ENCODE assay signal across 9 mouse cellular contexts in genomic region chr9:121819073-121819770, GRCm38 (mm10). TPM values are rescaled to one million over a fixed set of nuclear protein-coding genes. Genes with fewer than 3 reads are reported as not detected.
DNase-seq lines count a peak whose midpoint lies in the region; ATAC-seq and TF ChIP-seq lines count a peak whose summit lies in the region.
"Had no signal": no experiment of that assay in that cellular context is flagged by ENCODE, and none has a peak within 500 bp of the region (broad histone marks: within the 10 kb centered on the region; RNA-seq: fewer than 3 reads in every experiment).

No protein-coding gene starts in this region.

- TF ChIP-seq CTCF in gastrocnemius, adult 2 months (IDR thresholded peaks at IDR 0.05), result no peak

- peak overlapping the region; percentile 82 for H3K27ac ChIP-seq in gastrocnemius, adult 2 months
- peak overlapping the region; percentile 28; the same call in 1 of the 2 replicates for H3K27ac ChIP-seq in neural tube, embryonic 15.5 days (replicated peaks)
- 0 out of 2 replicates have a peak overlapping the region, but pooled peaks have one; percentile 3 for H3K27ac ChIP-seq in stomach, embryonic 16.5 days (ENCODE audit: low read length)

- intact Hi-C loops in gastrocnemius, adult 2 months (cut with DNase I), result no loop called here
- intact Hi-C loops in gastrocnemius, postnatal 14 days (cut with DNase I; ENCODE audit: low total_unique reads), result no loop called here

- 82% methylated on average over 9 of the region's 9 CpGs for WGBS in neural tube, embryonic 15.5 days
- WGBS in stomach, embryonic 16.5 days, result 44% methylated on average over 9 of the region's 9 CpGs

- H3K4me3 ChIP-seq in gastrocnemius, adult 2 months, result peak overlapping the region; percentile 36
- no peak overlapping the region for H3K4me3 ChIP-seq in neural tube, embryonic 15.5 days (replicated peaks)
- H3K4me3 ChIP-seq in stomach, embryonic 16.5 days (replicated peaks; ENCODE audit: low read length), result no peak overlapping the region

- no peak overlapping the region for H3K4me2 ChIP-seq in neural tube, embryonic 15.5 days
- H3K4me2 ChIP-seq in stomach, embryonic 16.5 days (ENCODE audit: low read depth, low read length), result no peak overlapping the region

- no peak for ATAC-seq in neural tube, embryonic 15.5 days (ENCODE audit: low FRiP score)
- ATAC-seq in stomach, embryonic 16.5 days (ENCODE audit: insufficient read depth, low FRiP score), result peak; percentile 17; the same call in 1 of the 2 replicates
- ATAC-seq in frontal cortex, adult (ENCODE audit: low TSS enrichment), result no peak; the same call in 1 of the 2 replicates
- ATAC-seq: liver, postnatal 0 days had no signal

- peak; percentile 70 for DNase-seq in gastrocnemius, adult 2 months
- no peak for DNase-seq in gastrocnemius, postnatal 14 days
- DNase-seq in neural tube, embryonic 10.5 days (ENCODE audit: extremely low spot score, low spot score), result no peak
- peak; percentile 47 for DNase-seq in gonadal fat pad, adult 2 months (ENCODE audit: low read depth)
- no peak for DNase-seq in thymus, postnatal 0 days (ENCODE audit: low spot score)
- DNase-seq: liver, postnatal 0 days had no signal

- H3K4me1 ChIP-seq in neural tube, embryonic 15.5 days, result peaks cover 31% of the 10 kb centered on the region
- no peaks in the 10 kb centered on the region; the same call in 1 of the 2 replicates for H3K4me1 ChIP-seq in stomach, embryonic 16.5 days (ENCODE audit: control insufficient read depth, insufficient read depth, low read length)

- H3K27me3 ChIP-seq in neural tube, embryonic 15.5 days (replicated peaks), result no peaks in the 10 kb centered on the region
- H3K27me3 ChIP-seq in stomach, embryonic 16.5 days (ENCODE audit: control insufficient read depth, insufficient read depth, low read length), result no peaks in the 10 kb centered on the region

- H3K36me3 ChIP-seq in neural tube, embryonic 15.5 days, result no peaks in the 10 kb centered on the region
- no peaks in the 10 kb centered on the region for H3K36me3 ChIP-seq in stomach, embryonic 16.5 days (ENCODE audit: control insufficient read depth, insufficient read depth, low read length)

- no peaks in the 10 kb centered on the region for H3K9me3 ChIP-seq in neural tube, embryonic 15.5 days (replicated peaks)
- no peaks in the 10 kb centered on the region for H3K9me3 ChIP-seq in stomach, embryonic 16.5 days (replicated peaks; ENCODE audit: control insufficient read depth, low read length)

- no peak overlapping the region for H3K9ac ChIP-seq in neural tube, embryonic 15.5 days (replicated peaks)
- no peak overlapping the region for H3K9ac ChIP-seq in stomach, embryonic 16.5 days (ENCODE audit: low read length)
- H3K9ac ChIP-seq: liver, postnatal 0 days had no signal

RNA-seq across cellular contexts. Expression of gene Ccdc13, which starts 20.0 kb away (rescaled TPM):
- under 1 TPM in 1 of 2 experiments, not detected in 1; 0.23 TPM for total RNA-seq in gastrocnemius, adult 2 months (2021)
- under 1 TPM; 0.22 to 0.35 TPM for total RNA-seq in gastrocnemius, postnatal 14 days (2021)
- 2.1 and 4.0 TPM in 2 replicates for polyA plus RNA-seq in neural tube, embryonic 15.5 days (2015; fragmentation: Nextera tagmentation; extraction: Ambion mirVana)
- 1.0 and 1.7 TPM in 2 replicates for polyA plus RNA-seq in gonadal fat pad, adult 2 months (2012; rRNA removed)
- polyA plus RNA-seq in stomach, embryonic 16.5 days (2015; fragmentation: Nextera tagmentation; extraction: Ambion mirVana), result 0.56 and 0.59 TPM in 2 replicates
- polyA plus RNA-seq in thymus, postnatal 0 days (2015; fragmentation: Nextera tagmentation; extraction: Ambion mirVana), result 0.24 and 0.29 TPM in 2 replicates
- polyA plus RNA-seq: liver, postnatal 0 days had no signal

RNA-seq across cellular contexts. Expression of gene Hhatl, which starts 26.9 kb away (rescaled TPM):
- total RNA-seq in gastrocnemius, adult 2 months (2021), result 100 to 1,000 TPM; 151 to 153 TPM
- total RNA-seq in gastrocnemius, postnatal 14 days (2021), result 100 to 1,000 TPM; 276 to 284 TPM
- 0.38 and 0.64 TPM in 2 replicates for polyA plus RNA-seq in neural tube, embryonic 15.5 days (2015; fragmentation: Nextera tagmentation; extraction: Ambion mirVana)
- 4.7 and 8.5 TPM in 2 replicates for polyA plus RNA-seq in gonadal fat pad, adult 2 months (2012; rRNA removed)
- 2.2 and 4.3 TPM in 2 replicates for polyA plus RNA-seq in stomach, embryonic 16.5 days (2015; fragmentation: Nextera tagmentation; extraction: Ambion mirVana)
- 0.40 and 0.51 TPM in 2 replicates for polyA plus RNA-seq in thymus, postnatal 0 days (2015; fragmentation: Nextera tagmentation; extraction: Ambion mirVana)
- polyA plus RNA-seq: liver, postnatal 0 days had no signal

RNA-seq across cellular contexts. Expression of gene Higd1a, which starts 38.9 kb away (rescaled TPM):
- 100 to 1,000 TPM in 1 of 2 experiments, 10 to 100 TPM in 1; 89.1 to 111 TPM for total RNA-seq in gastrocnemius, adult 2 months (2021)
- total RNA-seq in gastrocnemius, postnatal 14 days (2021), result 100 to 1,000 TPM in 1 of 2 experiments, 10 to 100 TPM in 1; 97.2 to 109 TPM
- polyA plus RNA-seq in neural tube, embryonic 15.5 days (2015; fragmentation: Nextera tagmentation; extraction: Ambion mirVana), result 149 and 169 TPM in 2 replicates
- 29.5 and 35.5 TPM in 2 replicates for polyA plus RNA-seq in gonadal fat pad, adult 2 months (2012; rRNA removed)
- 293 and 317 TPM in 2 replicates for polyA plus RNA-seq in stomach, embryonic 16.5 days (2015; fragmentation: Nextera tagmentation; extraction: Ambion mirVana)
- 142 and 156 TPM in 2 replicates for polyA plus RNA-seq in thymus, postnatal 0 days (2015; fragmentation: Nextera tagmentation; extraction: Ambion mirVana)

RNA-seq across cellular contexts. Expression of gene Klhl40, which starts 41.8 kb away (rescaled TPM):
- 100 to 1,000 TPM; 103 to 120 TPM for total RNA-seq in gastrocnemius, adult 2 months (2021)
- 100 to 1,000 TPM; 116 to 158 TPM for total RNA-seq in gastrocnemius, postnatal 14 days (2021)
- polyA plus RNA-seq in neural tube, embryonic 15.5 days (2015; fragmentation: Nextera tagmentation; extraction: Ambion mirVana), result 2.7 and 3.6 TPM in 2 replicates
- 0.14 TPM in 1 of 2 replicates, not detected in the other for polyA plus RNA-seq in gonadal fat pad, adult 2 months (2012; rRNA removed)
- polyA plus RNA-seq in stomach, embryonic 16.5 days (2015; fragmentation: Nextera tagmentation; extraction: Ambion mirVana), result 0.45 and 8.0 TPM in 2 replicates
- 0.34 and 0.40 TPM in 2 replicates for polyA plus RNA-seq in thymus, postnatal 0 days (2015; fragmentation: Nextera tagmentation; extraction: Ambion mirVana)

Comparison
In these comparisons a context has a peak if more than half of its experiments do, and no peak if none do; other contexts are left out.
1. DNase-seq: peak in gastrocnemius, adult 2 months (single experiment) and gonadal fat pad, adult 2 months (single experiment); none in gastrocnemius, postnatal 14 days (single experiment), neural tube, embryonic 10.5 days (single experiment) and thymus, postnatal 0 days (single experiment).
2. H3K27ac ChIP-seq: peak in every context shown above with its lines; median percentile 82 in gastrocnemius, adult 2 months; 28 in neural tube, embryonic 15.5 days; 3 in stomach, embryonic 16.5 days.